In the genomic region with DNA sequence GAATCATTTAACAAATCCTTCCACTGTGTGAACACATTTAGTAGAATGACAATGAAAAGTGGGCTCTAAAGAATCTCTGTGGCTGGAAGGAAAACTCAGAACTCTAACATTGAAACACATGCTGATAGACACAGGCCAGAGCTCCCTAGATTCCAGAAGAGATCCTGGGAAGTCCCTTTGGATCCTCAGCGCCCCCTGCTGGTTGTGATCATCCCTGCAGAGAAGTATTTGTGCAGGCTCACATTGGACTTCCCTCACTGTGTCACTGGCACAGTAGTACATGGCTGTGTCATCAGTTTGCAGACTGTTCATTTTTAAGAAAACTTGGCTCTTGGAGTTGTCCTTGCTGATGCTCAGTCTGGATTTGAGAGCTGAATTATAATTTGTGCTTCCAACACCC, we compare ENCODE assay signal across 8 mouse cellular contexts.
DNase-seq lines count a peak whose midpoint lies in the region; ATAC-seq and TF ChIP-seq lines count a peak whose summit lies in the region.
"Not testable (repeated sequence)": the region's sequence is repeated elsewhere in the genome, so short reads cannot be mapped to it uniquely, and the experiment has no call there.

No protein-coding gene starts in this region.

- 0 out of 2 replicates have a peak, but pooled peaks have one; percentile 46 for ATAC-seq in megakaryocyte progenitor cell, adult 5-6 weeks (replicated peaks; ENCODE audit: poor library complexity)

- not testable (repeated sequence) for H3K4me3 ChIP-seq in ES-Bruce4 (ENCODE audit: low read depth, low read length)

- not testable (repeated sequence) for H3K36me3 ChIP-seq in ES-Bruce4 (ENCODE audit: control insufficient read depth, insufficient read depth, low read length, poor library complexity, severe bottlenecking); splenic B cell, adult 2 months (ENCODE audit: control insufficient read depth, insufficient read depth, low read length, poor library complexity, severe bottlenecking)

- not testable (repeated sequence) for H3K9me3 ChIP-seq in ES-Bruce4 (replicated peaks; ENCODE audit: control insufficient read depth, insufficient read depth, low read length, poor library complexity, severe bottlenecking)

- H3K27me3 ChIP-seq in ES-Bruce4 (ENCODE audit: control insufficient read depth, insufficient read depth, low read length, poor library complexity, severe bottlenecking); splenic B cell, adult 2 months (ENCODE audit: control insufficient read depth, insufficient read depth, low read length, poor library complexity, severe bottlenecking): not testable (repeated sequence)

- TF ChIP-seq POLR2A in ES-Bruce4 (IDR thresholded peaks at IDR 0.05; ENCODE audit: insufficient read depth, low read length): not testable (repeated sequence)

- not testable (repeated sequence) for H3K4me1 ChIP-seq in ES-Bruce4 (ENCODE audit: control insufficient read depth, insufficient read depth, low read length)

- H3K9ac ChIP-seq in ES-Bruce4 (ENCODE audit: low read depth, poor library complexity, severe bottlenecking): not testable (repeated sequence)

- DNase-seq in adrenal gland, postnatal 14 days: peak; percentile 34
- peak; percentile 18 for DNase-seq in embryo, embryonic 10.5 days (ENCODE audit: low spot score)
- peak; percentile 43 for DNase-seq in induced T-regulatory cell, adult 2 months (ENCODE audit: low read depth)
- peak; percentile 0 for DNase-seq in layer of hippocampus, adult 9-10 months (ENCODE audit: low spot score)
- peak; percentile 16 for DNase-seq in splenic B cell, adult 2 months (ENCODE audit: low read depth, low spot score)
- DNase-seq in urinary bladder, postnatal 14 days (ENCODE audit: low spot score): peak; percentile 5

- not testable (repeated sequence) for TF ChIP-seq EP300 in ES-Bruce4 (IDR thresholded peaks at IDR 0.05; ENCODE audit: insufficient read depth, low read depth, low read length)

- H3K27ac ChIP-seq in ES-Bruce4 (ENCODE audit: insufficient read depth, low read length): not testable (repeated sequence)

- peak; percentile 56 for TF ChIP-seq CTCF in ES-Bruce4 (IDR thresholded peaks at IDR 0.05; ENCODE audit: low read depth, low read length)
